Mouse (Mus musculus): ENCODE measurements around the gene Zfp213. TPM values are rescaled to one million over a fixed set of nuclear protein-coding genes. Genes with fewer than 3 reads are reported as not detected.
"Not testable (repeated sequence)": the region's sequence is repeated elsewhere in the genome, so short reads cannot be mapped to it uniquely, and the experiment has no call there.

Zfp213 gene
- total RNA-seq (2014; fragmentation: Nextera tagmentation) (7.4 and 7.8 TPM in 2 replicates), total RNA-seq (2017) (4.9 and 7.5 TPM in 2 replicates)

DNA sequence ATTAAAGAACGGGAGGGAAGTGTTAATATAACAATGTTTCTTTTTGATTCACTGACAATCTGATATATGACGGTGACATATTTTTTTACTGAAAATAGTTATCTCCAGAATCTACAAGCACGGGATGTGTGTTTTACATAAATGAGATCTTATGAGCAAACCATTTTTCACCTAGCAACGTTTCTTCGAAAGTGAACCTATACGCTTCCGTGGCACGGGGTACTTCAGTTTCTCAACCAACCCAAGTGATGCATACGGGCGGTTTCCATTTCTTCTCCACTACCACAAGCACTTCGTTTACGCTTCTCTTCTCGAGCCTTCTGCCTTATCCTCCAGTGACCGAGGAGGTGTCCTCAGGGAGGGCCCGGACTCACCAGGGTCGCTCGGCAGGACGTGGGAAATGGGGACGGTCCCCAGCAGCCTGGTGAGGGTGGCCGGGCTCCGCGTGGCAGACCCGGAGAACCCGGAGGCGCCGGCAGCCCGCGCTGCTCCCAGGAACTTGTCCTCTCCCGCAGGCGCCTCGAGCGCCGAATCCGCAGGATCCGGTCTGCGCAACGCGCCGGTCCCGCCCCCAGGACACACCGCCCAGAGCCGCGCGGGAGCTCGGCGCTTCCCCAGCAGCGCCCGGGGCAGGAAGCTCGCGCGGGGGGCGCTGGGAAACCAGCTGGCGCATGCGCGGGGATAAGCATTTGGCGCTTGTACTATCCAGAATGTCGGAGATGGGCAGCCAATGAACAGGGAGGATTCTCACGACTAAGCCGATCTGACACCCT is at the start of gene Zfp213:
Zfp213 (minus strand) TSS at position 644 of the 773 bp plus-strand sequence.
- ATAC-seq (replicated peaks; ENCODE audit: low FRiP score, low TSS enrichment, poor library complexity, severe bottlenecking) = peak; percentile 87

DNA sequence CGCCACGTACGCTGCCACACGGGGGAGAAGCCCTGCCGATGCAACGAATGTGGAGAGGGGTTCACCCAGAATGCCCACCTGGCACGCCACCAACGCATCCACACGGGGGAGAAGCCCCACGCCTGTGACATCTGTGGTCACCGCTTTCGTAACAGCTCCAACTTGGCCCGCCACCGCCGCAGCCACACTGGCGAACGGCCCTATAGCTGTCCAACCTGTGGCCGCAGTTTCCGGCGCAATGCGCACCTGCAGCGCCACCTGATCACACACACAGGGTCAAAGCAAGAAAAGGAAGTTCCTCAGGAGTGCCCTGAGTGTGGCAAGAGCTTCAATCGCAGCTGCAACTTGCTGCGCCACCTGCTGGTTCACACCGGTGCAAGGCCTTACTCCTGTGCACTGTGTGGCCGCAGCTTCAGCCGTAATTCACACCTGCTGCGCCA is 46.3 kb upstream of the Zfp213 start:
- peak; percentile 96 for ATAC-seq (replicated peaks; ENCODE audit: low FRiP score, low TSS enrichment, poor library complexity, severe bottlenecking)

DNA sequence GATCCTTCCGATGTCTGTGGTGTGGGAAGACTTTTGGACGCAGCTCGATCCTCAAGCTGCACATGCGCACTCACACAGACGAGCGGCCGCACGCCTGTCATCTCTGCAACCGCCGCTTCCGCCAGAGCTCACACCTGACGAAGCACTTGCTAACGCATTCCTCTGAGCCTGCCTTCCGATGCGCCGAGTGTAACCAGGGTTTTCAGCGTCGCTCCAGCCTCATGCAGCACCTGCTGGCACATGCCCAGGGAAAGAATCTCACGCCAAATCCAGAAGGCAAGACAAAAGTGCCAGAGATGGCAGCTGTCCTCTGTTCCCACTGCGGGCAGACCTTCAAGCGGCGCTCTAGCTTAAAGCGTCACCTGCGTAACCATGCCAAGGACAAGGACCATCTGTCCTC is 45.6 kb upstream of the Zfp213 start:
- no peak for ATAC-seq (replicated peaks; ENCODE audit: low FRiP score, low TSS enrichment, poor library complexity, severe bottlenecking)

- ATAC-seq (replicated peaks; ENCODE audit: low FRiP score, low TSS enrichment, poor library complexity, severe bottlenecking) = no peak
These were observed 41.2 kb upstream of the Zfp213 start for GRCm38 (mm10) chr17:23605220-23605619.

DNA sequence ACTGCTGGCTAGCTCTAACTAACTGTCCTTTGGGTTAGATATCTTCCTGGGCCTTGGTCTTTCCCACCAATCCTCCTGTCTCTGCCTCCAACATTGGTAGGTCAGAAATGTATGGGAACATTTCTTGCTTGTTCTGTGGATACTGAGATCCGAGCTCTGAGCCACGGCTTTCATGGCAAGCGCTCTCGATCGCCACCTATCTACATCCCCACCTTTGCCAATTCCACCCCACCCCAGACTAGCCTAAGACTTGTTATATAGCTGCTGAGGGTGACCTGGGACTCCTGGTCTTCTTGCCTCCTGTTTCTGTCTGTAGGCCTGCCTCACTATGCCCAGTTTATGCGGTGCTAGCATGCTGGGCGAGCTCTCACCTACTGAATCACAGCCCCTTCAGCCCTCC is 40.4 kb upstream of the Zfp213 start:
- ATAC-seq (replicated peaks; ENCODE audit: low FRiP score, low TSS enrichment, poor library complexity, severe bottlenecking) = no peak

- 0 out of 2 replicates have a peak, but pooled peaks have one; percentile 28 for ATAC-seq (replicated peaks; ENCODE audit: low FRiP score, low TSS enrichment, poor library complexity, severe bottlenecking)
These were observed 39.5 kb upstream of the Zfp213 start for GRCm38 (mm10) chr17:23603542-23603941.

DNA sequence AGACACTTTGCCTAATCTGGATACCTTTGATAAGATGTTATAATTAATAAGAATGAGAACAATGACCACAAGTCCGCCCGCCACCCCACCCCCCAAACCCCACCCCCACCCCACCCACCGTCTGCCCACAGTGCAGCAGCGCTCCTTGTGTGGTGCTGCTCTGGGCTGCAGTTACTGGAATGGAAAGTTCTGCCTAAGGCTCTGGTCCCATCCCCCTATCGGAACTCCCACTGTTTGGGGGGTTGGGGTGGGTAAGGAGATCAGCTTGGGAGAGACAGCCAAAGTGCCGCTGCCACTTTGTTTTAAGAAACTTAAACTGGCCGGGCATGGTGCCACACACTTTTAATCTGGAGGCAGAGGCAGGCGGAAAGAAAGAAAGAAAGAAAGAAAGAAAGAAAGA is 39.0 kb upstream of the Zfp213 start:
- no peak for ATAC-seq (replicated peaks; ENCODE audit: low FRiP score, low TSS enrichment, poor library complexity, severe bottlenecking)

GRCm38 (mm10) chr17:23601836-23602585 is 38.0 kb upstream of the Zfp213 start:
- no peak for ATAC-seq (replicated peaks; ENCODE audit: low FRiP score, low TSS enrichment, poor library complexity, severe bottlenecking)

DNA sequence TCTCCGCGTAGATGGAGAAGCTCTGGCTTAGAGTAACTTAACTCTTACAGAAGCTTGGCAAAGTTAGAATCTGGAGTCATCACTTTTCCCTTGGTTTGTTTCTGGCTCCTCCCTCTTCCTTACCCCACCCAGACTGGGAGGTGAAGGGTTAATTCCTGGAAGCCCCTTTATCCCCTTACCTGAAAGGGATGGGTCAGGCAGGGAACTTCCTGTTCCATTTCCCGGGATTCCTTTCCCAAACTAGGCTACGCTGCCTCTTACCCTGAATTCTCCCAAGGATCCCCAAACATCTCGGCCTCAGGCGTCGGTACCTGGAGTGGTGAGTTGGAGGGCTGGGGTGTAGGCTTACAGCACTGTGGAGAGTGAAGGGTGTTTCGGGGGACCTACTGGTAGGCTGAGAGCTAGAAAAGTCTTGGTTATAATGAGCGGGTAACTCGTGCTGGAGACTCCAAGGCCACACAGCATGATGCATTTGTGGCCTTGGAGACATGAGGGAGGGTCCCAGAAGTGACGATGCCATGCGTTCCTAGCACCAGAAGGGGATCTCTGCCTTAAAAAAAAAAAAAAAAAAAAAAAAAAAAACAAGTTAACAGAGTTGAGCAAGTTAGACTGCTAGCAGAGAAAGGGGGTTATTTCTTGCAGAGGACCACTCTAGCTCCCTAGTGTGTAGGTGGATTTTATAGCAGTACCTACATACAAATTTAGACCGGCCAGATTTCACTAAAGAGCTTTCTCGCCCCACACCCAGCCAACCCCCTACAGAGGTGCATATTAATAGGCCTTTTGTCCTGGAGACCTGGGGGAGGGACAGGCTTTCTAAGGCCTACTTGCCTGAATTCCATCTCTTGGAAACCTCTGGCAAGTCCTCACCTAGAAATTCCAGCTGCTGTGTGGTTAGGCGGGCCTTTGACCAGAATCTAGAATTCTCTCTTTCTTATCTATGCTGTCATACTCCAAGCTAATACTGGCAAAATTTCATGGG is 36.9 kb upstream of the Zfp213 start, which contains the start of gene Zscan10:
Zscan10 (plus strand) TSS at position 216 of the 982 bp plus-strand sequence.
- no peak for ATAC-seq (replicated peaks; ENCODE audit: low FRiP score, low TSS enrichment, poor library complexity, severe bottlenecking)

DNA sequence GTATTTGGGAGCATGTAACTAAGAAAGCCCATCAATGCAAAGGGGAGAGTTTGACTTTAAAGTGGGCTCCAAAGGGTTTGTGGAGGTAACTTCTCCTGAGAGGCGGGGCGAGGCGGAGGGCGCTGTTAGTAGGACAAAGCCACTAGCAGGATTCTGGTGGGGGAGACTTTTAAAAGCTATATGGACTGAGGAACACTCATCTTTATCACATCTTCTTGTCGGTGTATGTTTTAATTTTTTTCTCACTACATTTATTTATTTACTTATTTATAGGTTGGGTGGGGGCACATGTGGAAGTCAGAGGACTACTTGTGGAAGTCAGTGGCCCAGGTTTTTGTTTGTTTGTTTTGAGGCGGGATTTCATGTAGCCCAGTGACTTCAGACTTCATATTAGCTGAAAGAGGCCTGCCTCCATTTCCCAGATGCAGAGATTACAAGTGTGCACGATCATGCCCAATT is 35.6 kb upstream of the Zfp213 start:
- ATAC-seq (replicated peaks; ENCODE audit: low FRiP score, low TSS enrichment, poor library complexity, severe bottlenecking) = peak; percentile 30; the same call in 1 of the 2 replicates

- peak; percentile 95 for ATAC-seq (replicated peaks; ENCODE audit: low FRiP score, low TSS enrichment, poor library complexity, severe bottlenecking)
These were observed 34.8 kb upstream of the Zfp213 start, which contains the start of gene Zfp13 for GRCm38 (mm10) chr17:23598582-23599552. Zfp13 (minus strand) TSS chr17:23599487.

GRCm38 (mm10) chr17:23595139-23595538 is 31.1 kb upstream of the Zfp213 start:
- not testable (repeated sequence) for ATAC-seq (replicated peaks; ENCODE audit: low FRiP score, low TSS enrichment, poor library complexity, severe bottlenecking)

DNA sequence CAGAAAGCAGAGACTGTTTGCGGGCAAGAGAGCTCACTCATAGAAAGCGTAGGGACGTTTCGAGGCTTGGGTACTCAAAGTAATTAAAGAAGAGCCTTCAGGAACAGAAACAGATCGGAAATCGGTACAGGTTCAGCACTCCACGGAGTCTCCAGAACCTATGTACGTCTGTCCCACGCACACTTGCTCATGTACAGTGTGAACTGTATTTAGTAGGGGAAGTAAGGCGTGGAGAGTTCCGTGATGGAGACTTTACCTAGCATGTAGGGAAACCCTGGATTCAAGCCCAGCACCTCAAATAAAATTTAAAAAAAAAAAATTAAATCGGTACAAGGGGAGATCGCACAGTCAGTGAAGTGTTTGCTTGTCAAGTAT is 28.9 kb upstream of the Zfp213 start:
- peak; percentile 64 for ATAC-seq (replicated peaks; ENCODE audit: low FRiP score, low TSS enrichment, poor library complexity, severe bottlenecking)

DNA sequence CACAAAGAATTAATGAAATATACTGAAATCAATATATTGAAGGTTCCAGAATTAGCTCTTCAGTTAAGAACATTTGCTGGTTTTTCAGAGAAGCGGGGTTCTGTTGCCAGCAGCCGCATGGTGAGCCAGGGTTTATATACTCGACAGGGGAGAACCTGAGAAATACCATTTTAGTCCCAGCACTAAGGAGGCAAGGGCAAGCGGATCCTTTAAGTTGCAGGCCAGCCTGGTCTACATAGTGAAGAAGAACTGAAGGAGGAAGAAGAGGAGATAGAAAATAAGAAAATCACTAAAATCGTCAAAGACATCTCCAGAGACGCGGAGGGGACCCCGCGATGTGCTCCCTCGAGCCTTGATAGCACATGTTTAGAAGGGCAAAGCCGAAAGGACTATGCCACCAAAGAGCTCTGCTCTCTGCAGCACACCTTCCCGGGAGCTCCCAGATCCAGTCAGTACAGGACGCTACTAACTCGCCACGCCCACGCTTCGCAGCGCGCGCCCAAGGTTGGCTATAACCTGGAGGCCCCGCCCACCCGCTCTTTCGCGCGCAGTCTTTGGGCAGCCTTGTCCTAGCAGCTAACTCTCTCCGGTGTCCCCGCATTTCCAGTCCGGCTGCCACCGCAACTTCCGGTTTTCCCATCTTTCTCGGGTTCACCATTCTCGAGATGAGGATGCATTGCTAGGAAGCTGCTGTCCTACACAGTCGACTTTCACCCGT is 28.3 kb upstream of the Zfp213 start:
- ATAC-seq (replicated peaks; ENCODE audit: low FRiP score, low TSS enrichment, poor library complexity, severe bottlenecking) = peak; percentile 100

GRCm38 (mm10) chr17:23587253-23587652 is 23.2 kb upstream of the Zfp213 start:
- no peak for ATAC-seq (replicated peaks; ENCODE audit: low FRiP score, low TSS enrichment, poor library complexity, severe bottlenecking)

DNA sequence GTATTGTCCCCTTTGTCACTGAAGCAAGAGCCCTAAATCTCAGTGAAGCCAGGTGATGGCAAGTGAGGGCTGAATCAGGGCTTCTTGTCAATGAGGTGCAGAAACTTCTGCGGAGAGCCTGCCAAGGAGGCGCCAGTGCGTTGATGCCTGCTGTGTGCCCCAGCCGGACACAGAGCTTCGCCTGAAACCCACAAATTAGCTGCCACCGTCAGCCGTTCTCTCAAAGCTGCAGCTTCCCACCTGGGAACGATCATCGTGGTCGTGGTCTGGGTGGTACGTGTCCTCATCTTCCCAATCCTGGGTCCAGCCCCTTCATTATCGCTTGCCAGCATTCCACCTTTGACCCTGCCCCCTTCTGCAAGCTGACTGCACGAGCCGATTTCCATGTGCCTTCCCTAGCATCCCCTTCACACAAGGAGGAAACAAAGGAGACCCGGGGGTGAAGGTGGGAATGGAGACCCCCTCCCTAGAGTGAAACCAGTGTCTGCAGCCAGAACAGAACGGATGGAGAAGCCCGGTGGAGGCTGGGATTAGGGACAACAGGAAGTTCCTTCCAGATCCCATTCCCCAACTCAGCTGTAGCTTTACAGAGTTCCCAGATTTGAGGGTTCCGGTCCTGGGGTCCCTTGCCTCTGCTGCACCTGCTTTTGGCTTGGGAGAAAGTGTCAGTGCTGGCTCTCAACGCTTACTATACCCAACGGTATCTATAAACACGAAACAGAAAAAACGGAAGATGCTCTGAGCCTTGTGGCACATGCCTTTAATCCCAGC is 21.9 kb upstream of the Zfp213 start:
- peak; percentile 59 for ATAC-seq (replicated peaks; ENCODE audit: low FRiP score, low TSS enrichment, poor library complexity, severe bottlenecking)

GRCm38 (mm10) chr17:23584786-23585185 is 20.7 kb upstream of the Zfp213 start:
- no peak for ATAC-seq (replicated peaks; ENCODE audit: low FRiP score, low TSS enrichment, poor library complexity, severe bottlenecking)

All from megakaryocyte-erythroid progenitor cell, adult 5-6 weeks (primary cell).